Mouse (Mus musculus) megakaryocyte, embryonic 14.5 days (primary cell): ENCODE results near the gene Dock11.

Experiments
- FLI1 ChIP-seq: IDR thresholded peaks from 2 replicates; pipeline ENCODE4 v1.6.1; 2012; ENCODE audit warnings: low read length, inconsistent platforms, mixed read lengths
- GATA1 ChIP-seq: IDR thresholded peaks from 3 replicates; pipeline ENCODE4 v1.6.1; 2012; ENCODE audit warnings: mixed read lengths, low read length, inconsistent platforms, borderline replicate concordance

DNA sequence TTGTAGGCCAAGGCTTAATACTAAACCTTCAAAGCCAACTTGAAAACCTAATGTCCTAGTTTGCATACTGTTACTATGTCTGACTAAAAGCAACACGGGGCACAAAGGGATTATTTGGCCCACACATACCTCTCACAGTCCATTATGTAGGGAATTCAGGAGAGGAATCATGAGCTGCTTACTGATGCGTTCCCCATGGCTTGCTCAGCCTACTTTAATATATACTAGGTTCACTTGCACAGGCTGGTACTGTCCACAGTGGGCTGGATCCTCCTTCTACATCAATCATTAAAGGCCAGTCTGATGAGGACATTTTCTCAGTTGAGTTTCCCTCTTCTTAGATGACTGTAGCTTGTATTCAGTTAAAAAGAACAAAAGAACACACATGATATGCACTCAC, 185.4 kb downstream of the Dock11 start:
- TF ChIP-seq GATA1 (no peak), FLI1 (no peak)
